Mouse (Mus musculus) ES-Bruce4 (cell line): ENCODE data around the gene Zscan25.

Source experiments
- CTCF ChIP-seq: IDR thresholded peaks from one replicate; pipeline ENCODE4 v1.8.1; 2011; ENCODE audit warnings: low read depth, low read length
- POLR2A ChIP-seq: IDR thresholded peaks from one replicate; pipeline ENCODE4 v1.8.1; 2011; ENCODE audit warnings: low read length; ENCODE audit not compliant: insufficient read depth

GRCm38 (mm10) chr5:145231893-145232411 is 48.3 kb upstream of the Zscan25 start:
- TF ChIP-seq CTCF (no peak), POLR2A (no peak)
